Mouse (Mus musculus) lung, postnatal 14 days (tissue): ENCODE results near the gene Sema6d.
A peak's percentile ranks its signal among the peaks of the same experiment; 100 is the strongest.

ENCODE experiments used
- DNase-seq: peaks from one replicate; pipeline ENCODE4 v3.0.0; 2021

Sema6d gene

DNA sequence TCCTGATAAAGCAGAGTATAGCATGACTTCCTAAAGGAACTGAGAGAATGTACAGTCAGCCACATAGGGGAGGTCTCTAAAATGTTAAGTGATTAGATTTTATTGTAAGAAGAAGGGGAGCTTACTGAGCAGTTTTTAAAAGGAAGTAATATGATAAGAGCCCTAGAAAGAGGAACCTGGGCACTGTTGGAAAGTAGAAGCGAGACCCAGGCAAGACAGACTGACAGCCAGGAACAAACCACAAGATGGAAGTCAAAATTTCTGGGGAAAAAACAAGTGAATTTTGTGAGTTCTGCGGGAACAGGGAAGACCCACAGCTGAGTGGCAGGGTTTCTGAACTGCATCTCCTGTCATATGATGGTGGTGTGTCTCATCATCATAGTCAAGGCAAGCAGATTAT, 486.3 kb downstream of the Sema6d start:
- DNase-seq = no peak

DNA sequence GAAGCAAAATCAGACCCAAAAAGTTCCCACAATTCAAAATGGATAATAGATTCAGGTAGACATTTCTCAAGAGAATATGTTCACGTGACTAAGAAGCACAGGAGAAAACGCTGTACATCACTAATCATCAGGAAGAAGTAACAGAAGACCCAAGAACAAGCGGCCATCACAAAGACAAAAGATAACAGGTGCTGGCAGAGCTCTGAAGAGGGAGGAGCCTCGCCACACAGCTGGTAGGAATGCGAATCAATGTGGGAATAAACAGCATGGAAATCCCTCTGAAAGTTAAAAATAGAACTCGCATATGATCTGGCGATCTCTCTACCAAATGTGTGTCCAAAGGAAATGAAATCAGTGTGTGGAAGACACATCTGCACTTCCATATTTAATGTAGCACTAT, 493.8 kb downstream of the Sema6d start:
- no peak for DNase-seq

- no peak for DNase-seq
These were observed 503.0 kb downstream of the Sema6d start for GRCm38 (mm10) chr2:124592750-124593149.

GRCm38 (mm10) chr2:124599014-124599413, 509.2 kb downstream of the Sema6d start:
- DNase-seq = no peak

- DNase-seq = no peak
These were observed 512.1 kb downstream of the Sema6d start for GRCm38 (mm10) chr2:124601702-124602378.

DNA sequence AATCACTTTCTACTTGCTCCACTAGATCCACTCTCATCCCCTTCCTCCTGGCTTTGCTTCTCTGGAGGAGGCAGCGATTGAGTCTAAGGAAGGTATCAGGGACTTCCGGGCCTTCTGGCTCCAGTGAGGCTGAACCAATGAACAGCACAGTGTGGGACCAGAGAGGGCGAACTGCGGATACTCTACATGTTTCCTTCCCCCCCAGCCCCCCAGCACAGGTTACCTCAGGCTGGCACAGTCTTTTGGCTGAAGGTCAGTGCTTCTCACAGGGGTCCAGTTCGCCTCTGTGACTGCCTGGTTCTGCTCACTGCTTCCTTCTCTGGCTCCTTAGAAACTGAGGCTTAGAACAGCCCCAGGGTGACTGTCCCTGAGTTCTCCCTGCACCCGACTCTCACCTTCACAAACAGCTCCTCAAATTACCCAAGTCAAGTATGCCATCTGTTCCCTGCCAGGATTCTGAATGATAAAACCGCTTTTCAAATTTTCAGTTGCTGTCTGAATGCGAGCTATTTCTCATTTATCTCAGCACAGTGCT, 512.7 kb downstream of the Sema6d start:
- no peak for DNase-seq

GRCm38 (mm10) chr2:124605341-124605740, 515.6 kb downstream of the Sema6d start:
- no peak for DNase-seq

DNA sequence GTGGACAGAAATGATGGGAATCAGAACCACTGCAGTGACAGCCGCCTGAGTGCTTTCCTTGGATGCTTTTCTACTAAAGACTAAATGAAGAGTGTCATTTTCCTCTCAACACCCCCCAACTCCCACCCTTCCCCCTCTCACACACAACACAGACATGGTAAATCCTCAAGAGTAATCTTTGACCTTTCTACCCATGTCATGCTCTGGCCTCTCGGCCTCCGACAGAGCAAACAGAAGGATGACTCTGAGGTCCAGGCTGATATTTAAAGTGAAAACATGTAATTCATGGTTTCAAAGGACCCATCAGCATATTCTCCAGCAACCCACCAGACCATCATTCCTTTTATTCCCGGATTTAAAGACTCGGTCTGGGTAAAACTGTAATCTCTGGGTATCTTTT, 518.2 kb downstream of the Sema6d start:
- DNase-seq = no peak

GRCm38 (mm10) chr2:124608546-124608945, 518.8 kb downstream of the Sema6d start:
- no peak for DNase-seq

DNA sequence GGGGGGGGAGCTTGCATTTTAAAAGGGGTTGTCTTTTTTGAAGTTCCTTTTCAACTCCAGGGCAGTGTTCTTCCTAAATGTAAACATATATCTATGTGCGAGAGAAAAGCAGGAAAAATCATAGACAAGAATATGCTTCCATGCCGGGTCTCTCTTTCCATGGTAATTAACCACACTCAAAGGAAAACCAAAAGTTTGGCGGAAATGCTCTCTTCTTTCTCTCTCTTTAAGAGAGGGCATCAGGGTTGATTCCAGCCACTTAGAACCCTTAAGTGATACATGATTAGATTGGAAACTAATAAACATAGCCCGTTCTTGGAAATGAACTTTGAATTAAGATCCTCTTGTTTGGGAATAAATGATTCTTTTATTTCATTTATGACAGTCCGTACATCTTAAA, 519.2 kb downstream of the Sema6d start:
- DNase-seq = no peak

GRCm38 (mm10) chr2:124609711-124610585, 520.2 kb downstream of the Sema6d start:
- peak; percentile 91 for DNase-seq

- no peak for DNase-seq
These were observed 520.9 kb downstream of the Sema6d start for GRCm38 (mm10) chr2:124610586-124611105.

DNA sequence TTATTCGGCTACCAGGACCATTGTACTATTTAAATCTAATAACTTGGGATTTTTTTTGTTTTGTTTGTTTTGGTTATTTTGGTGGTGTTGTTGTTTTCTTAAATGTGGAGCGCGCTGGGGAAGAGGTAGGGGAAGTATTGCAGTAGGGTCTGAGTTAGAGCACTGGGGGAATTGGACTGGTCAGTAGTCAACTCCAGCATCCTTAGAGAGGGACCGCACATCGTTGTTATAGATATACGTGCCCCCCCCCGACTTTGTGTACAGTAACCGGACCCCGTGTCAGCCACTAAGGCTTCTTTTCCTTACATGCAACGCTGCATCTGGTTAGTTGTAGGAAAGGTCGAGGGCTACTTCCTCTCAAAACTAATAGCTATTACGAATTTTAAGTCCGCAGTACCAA, 521.5 kb downstream of the Sema6d start:
- no peak for DNase-seq

DNA sequence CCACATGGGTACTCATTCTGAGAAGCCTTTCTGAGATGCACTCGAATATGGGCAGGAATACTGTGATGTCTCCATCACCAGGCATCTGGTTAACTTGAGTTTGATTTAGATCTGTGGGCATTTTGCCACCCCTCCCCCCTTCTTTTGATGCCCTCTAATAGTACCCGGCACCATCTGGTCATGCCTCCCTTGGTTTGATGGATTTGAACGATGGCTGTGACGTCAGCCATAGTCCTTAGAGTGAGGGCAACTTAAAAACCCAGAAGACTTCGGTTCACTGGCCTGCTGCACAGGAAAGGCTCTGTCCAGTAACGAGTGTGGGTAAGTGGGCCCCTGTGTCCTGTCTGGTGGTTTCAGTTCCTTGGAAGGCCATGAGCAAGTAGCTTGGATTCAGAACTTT, 522.5 kb downstream of the Sema6d start:
- DNase-seq = no peak

- DNase-seq = no peak
These were observed 523.1 kb downstream of the Sema6d start for GRCm38 (mm10) chr2:124612727-124613510.

DNA sequence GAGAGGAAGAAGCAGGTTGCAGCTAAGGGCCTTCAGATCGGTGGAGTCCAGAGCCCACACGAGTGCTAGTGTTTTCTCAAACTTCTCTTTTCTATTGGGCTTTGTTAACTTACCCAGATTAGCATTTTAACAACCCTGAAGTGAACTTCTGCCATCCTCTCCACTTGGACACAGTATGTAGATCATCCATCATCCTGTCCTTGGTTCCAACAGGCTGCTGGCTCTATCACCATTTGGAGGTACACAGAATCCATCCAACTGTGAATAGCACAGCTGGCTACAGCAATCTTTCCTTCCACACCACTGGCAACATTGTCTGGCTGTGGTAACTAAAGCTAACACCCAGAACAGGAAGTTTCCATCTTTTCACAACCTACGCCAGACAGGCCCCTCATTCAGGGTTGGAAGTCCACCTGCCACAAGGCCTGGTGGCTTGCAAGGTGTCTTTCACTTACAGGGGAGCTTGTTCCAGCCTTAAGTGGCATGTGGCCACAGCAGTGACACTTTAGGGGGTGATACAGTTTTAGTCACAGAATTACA, 524.0 kb downstream of the Sema6d start:
- no peak for DNase-seq

DNA sequence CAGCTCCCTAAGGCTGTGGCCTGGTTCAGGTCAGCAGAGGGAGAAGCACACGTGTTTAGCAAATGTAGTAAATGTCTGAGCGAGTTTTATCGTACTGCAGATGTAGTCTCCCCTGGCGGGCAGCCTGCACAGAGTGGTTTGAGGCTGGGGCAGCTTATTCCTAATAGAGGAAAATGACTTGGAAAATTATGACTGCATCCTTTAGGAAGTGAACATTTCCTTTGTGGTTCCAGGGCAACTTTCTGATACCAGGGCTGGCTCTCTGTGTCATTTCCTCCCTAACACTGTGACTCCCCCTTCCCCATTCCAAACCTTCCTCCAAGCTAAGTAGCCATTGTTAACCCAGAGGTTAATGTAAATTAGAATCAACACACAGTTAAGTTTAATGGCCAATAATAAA, 527.0 kb downstream of the Sema6d start:
- DNase-seq = no peak

DNA sequence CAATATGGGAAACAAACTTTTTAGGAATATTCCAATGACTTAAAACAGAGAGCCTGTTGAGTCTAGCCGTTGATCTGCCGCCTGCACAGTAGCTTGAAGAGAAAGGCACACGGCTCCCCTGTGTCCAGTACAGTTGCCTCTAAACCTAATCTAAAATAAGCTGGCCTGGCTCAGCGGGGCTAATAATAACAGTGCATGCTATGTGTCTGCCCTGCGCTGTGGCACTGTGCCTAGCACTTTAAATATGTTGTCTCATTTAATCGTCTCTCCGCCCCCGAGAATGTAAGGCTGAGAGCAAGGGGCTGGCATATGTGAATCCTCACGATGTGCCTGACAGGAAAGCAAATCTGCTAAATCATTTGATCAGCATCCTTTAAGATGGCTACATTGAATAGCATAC, 527.7 kb downstream of the Sema6d start:
- no peak for DNase-seq

DNA sequence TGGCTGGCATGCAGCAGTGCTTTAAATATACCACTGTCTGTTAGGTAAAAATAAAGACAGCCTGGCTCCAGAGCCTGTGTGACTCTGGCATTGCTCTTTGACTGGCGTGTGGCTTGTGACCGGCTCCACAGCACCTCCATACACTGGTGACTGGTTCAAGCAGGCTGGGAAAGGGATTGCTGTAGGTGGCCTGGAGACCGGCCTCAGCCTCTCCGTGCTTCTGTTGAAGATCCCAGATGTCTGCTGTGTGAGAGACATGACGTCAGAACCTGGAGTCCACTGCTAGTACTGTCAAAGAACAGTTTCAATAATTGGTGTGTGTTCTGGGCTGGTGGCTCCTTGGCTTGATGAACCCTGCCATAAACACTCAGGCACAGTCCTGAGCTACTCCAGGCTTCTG, 528.3 kb downstream of the Sema6d start:
- DNase-seq = no peak

DNA sequence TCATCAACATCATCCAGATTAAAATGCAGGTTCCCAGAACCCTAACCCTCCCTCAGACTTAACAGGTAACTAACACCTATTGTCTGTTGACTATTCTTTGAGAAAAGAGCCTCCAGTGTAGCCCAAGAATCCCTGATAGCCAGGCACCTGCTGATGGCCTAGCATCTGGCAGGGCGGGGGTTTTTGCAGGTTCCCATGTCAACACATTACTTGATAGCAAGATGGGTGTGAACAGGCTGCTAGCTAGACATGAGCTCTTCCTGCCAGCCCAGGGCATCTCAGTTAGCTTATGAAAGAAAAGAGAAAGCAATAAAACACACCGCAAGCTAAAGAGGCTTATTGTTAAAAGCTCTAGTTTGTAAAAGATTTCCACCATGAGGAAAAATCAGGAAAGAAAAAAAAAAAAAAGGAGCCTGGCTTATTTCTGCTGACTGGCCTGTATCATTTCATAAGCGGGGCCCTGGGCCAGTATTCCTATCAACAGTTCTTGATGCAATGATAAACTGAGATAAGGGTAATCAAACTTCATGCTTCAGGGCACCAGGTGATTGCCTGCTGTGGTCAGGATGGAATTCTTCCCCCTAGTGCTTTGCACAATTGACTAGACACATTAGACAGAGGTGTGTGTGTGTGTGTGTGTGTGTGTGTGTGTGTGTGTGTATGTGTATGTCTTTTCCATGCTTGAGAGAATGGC, 528.9 kb downstream of the Sema6d start:
- no peak for DNase-seq

DNA sequence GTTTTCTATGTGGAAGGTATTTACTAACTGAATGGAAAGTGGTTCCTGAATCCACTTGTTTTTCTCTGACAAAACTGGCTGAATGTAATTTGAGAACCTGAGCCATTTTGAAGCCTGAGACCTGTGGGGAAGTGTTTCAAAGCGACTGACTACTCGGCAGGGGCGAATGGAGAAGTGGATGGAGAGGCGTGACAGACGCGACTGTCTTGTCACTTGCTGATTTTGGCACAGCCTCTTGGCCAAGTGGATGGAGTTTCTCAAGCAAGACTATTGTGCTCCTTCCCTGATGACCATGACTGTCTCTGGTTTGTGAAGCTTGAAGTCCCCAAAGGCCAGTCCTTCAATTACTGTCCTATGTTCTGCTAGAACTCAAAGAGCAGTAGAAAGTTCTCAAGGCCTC, 530.7 kb downstream of the Sema6d start:
- no peak for DNase-seq

DNA sequence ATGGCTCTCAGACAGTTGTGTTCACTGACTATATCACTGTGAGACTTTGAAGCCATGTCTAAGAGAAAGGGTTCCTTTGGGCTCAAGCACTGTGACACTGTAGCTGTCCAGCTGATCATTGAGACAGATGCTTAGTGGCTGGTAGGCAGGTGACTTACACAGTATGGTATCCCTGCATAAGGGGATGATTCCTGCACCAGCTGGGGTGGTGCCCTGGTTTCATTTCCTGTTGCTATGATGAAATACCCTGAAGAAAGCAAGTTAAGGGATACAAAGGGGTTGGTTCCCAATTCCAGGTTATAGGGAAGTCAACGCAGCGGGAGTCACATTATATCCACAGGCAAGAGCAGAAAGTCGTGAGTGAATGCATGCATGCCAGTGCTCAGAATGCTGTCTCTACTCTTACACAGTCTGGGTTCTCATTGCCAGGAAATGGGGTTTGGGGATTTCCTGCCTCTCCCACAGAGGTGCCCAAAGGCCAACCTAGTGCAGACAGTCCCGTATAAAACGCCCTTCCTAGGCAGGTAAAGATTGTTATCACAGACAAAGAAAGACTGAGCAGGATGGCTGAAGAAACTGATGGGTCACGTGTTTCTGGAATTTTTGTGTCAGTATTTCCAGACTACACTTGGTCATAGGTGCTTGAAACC, 532.3 kb downstream of the Sema6d start:
- DNase-seq = no peak
